Mouse (Mus musculus): ENCODE results near the gene Asic4.
A peak's percentile ranks its signal among the peaks of the same experiment; 100 is the strongest.

Gene Asic4

DNA sequence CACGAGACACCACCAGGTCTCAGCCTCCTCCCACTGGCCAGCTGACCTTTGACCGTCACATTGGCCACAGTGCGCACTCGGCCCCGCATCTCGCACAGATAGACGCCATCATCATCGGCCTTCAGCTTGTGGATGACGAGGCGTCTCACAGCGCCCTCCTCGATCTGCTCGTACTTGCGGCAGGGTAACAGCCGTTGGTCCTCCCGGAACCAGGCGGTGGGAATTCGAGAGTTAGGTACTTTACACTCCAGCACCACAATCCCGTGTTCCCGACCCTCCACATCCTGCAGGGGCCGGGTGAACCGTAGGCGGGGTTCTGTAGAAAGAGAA is 53.4 kb downstream of the Asic4 start:
- no peak for DNase-seq

GRCm38 (mm10) chr1:75504256-75505045 is 54.2 kb downstream of the Asic4 start:
- DNase-seq = no peak

- DNase-seq = peak; percentile 90 to 92
Measured at GRCm38 (mm10) chr1:75505159-75505955, 55.1 kb downstream of the Asic4 start.

- DNase-seq = peak; percentile 48 to 68
Measured at GRCm38 (mm10) chr1:75505956-75506831, 56.0 kb downstream of the Asic4 start, which contains the start of gene Obsl1. Gene Obsl1, minus strand, starts transcription at chr1:75506452.

DNA sequence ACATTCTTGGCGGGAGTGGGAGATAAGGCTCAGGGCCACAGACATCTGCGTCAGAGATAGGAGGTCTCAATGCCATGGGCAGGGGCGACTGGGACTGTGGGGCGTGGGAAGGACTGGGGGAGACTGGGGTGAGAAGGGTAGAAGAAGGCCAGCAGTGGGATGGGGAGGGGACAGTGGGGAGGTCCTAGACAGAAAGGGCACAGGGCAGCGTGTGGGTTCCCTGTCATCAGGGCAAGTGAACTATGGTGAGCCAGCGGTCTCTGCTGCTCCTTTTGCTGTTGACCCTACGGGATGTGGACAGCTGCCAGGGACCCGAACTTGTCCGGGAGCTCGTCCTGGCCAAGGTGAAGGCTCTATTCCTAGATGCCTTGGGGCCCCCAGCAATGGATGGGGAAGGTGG is 56.8 kb downstream of the Asic4 start, which contains the start of gene Inha:
Gene Inha, plus strand, starts transcription at position 72 of the 400 bp plus-strand sequence.
- DNase-seq = no peak

GRCm38 (mm10) chr1:75509586-75509985 is 59.4 kb downstream of the Asic4 start:
- no peak for DNase-seq

GRCm38 (mm10) chr1:75510154-75510553 is 59.9 kb downstream of the Asic4 start:
- DNase-seq = no peak

DNA sequence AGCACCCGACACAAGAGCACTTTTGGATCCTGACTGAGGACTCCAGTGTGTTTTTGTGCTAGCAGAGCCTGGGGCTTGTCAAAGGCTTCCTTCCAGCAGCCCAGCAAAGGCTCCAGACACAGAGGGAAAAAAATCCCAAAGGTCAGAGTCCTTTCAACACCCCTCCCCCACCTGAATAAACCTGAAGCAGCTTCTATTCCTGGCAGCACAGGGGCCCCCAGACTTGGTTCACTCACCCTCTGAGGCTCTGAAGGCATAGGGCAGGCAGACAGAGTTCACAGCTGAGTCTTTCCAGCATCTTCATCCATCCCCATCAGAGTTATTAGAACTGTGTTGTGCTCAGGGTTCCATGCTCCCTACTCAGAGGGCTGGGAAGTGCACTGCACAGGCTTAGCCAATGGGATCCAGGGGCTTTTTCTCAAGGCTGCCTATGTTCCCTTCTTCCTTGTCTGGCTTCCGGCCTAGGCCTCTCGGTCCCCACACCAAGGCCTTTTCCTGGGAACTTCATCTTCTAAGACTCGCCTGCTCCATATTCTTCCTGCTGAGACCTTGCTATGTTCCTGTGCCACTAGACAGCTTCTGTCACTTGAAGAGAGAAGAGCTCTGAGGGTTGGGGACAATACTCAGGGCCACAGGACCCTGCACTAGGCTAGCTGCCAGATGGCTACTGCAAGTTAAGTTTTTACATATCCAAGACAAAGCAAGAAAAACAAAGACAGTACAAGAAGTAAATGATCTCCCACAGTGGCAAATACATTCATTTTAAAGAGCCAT is 61.4 kb downstream of the Asic4 start:
- DNase-seq = no peak

DNA sequence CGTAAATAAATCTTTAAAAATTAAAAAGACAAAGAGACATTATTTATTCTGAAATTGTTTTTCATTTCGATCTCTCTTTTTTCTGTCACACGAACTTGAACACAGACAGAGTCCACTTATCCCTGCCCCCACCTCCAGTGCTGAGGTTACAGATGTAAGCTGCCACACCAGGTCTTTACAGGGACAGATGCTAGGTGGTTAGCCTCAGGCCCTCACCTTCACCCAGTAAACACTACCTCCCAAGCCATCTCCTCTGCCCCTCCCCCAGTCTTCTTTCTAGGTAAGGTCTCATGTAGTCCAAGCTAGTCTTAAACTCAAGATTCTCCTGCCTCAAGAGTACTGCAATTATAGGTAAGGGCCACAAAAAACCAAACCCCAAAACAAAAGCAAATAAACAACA is 62.3 kb downstream of the Asic4 start:
- DNase-seq = no peak

DNA sequence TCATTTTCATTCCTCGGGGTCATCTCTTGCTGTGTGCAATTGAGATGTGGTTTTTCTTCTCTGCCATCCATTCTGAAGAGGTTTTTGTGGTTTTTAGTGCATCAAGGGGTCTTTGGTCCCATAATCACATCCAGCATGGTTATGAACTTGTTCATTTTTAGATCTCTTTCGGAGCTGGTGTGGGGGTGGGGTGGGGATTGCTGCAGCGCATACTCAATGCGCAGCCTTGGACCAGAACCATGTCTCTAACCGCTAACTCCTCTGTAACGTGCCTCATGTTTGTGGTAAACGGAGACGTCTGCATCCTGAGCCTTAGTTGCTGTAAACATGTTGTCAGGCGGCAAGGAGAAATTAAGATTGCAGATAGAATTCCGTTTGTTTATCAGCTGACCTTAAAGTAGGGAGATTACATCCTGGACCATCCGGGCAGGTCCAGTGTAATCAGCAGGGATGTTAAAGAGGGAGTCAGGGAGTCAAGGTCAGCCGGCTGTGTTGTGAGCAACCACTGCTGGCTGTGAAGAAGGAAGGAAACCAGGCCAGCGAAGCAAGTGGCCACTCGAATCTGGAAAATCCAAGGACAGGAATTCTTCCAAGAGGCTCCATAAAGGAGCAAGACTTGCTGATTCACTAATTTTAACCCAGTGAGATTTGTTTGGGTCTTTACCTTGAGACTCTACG is 66.6 kb downstream of the Asic4 start:
- no peak for DNase-seq

DNA sequence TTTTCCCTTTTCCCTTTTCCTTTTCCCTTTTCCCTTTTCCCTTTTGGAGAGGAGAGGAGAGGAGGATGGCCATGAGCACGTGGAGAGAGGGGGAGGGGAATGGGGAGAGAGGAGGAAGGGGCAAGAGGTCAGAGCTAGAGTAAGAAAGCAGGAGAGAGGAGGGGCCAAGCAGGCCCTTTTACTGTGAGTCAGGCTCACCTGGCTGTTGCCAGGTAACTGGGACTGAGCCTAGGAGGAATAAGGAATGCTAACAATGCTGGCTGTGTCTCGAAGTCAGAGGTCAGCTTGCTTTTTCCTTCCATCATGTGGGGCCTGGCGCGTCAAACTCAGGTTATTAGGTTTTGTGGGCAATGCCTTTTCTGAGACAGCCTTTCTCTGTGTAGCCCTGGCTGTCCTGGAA is 67.7 kb downstream of the Asic4 start:
- DNase-seq = no peak

- no peak for DNase-seq
Measured at GRCm38 (mm10) chr1:75518427-75518826, 68.2 kb downstream of the Asic4 start.

DNA sequence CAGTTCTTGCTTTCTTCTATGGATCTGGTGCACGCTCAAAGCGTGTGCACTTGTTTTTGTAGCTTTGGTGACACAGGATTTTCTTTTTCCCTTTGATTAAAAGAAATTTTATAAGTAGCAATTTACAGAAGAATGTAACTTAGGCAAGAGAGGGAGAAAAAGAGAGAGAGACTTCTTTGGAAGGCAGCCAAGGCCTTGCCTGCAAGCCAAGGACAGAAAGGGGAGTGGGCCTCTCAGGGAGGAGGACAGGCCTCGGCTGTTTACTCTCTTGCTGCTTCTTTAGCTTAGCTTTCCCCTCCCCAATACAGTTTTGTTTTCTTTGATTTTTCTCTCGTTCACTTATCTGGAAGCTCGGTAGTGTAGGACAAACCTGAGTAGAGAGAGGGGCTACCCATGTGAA is 69.3 kb downstream of the Asic4 start:
- no peak for DNase-seq

GRCm38 (mm10) chr1:75521321-75522031 is 71.2 kb downstream of the Asic4 start, which contains the start of gene Stk11ip:
Gene Stk11ip, plus strand, starts transcription at chr1:75521529.
- DNase-seq = peak; percentile 92 to 94
